In genomic region chr7:44547041-44547440, GRCm38 (mm10) we compare ENCODE assay signal across 9 mouse cellular contexts. TPM values are rescaled to one million over a fixed set of nuclear protein-coding genes. Genes with fewer than 3 reads are reported as not detected.
DNase-seq lines count a peak whose midpoint lies in the region; ATAC-seq and TF ChIP-seq lines count a peak whose summit lies in the region.
"Had no signal": no experiment of that assay in that cellular context is flagged by ENCODE, and none has a peak within 500 bp of the region (broad histone marks: within the 10 kb centered on the region; RNA-seq: fewer than 3 reads in every experiment).

No protein-coding gene starts in this region.

- peaks cover 42% of the 10 kb centered on the region for H3K36me3 ChIP-seq in lung, embryonic 14.5 days (ENCODE audit: insufficient read depth)
- no peaks in the 10 kb centered on the region; the same call in 1 of the 2 replicates for H3K36me3 ChIP-seq in embryonic facial prominence, embryonic 11.5 days (replicated peaks; ENCODE audit: control insufficient read depth, insufficient read depth, low read depth, low read length)
- H3K36me3 ChIP-seq in hindbrain, embryonic 15.5 days, result peaks cover 12% of the 10 kb centered on the region
- H3K36me3 ChIP-seq in myocyte (ENCODE audit: control insufficient read depth, insufficient read depth), result no peaks in the 10 kb centered on the region

- H3K4me3 ChIP-seq in lung, embryonic 14.5 days (ENCODE audit: low read depth, low read length), result peak overlapping the region; percentile 67; the same call in 1 of the 2 replicates
- peak overlapping the region; percentile 63; the same call in 1 of the 2 replicates for H3K4me3 ChIP-seq in embryonic facial prominence, embryonic 11.5 days (ENCODE audit: low read depth, low read length)
- no peak overlapping the region for H3K4me3 ChIP-seq in hindbrain, embryonic 15.5 days
- H3K4me3 ChIP-seq in myocyte, result peak overlapping the region; percentile 39

- H3K79me2 ChIP-seq in myocyte (ENCODE audit: control insufficient read depth, insufficient read depth), result peaks cover 10% of the 10 kb centered on the region

- no peak for TF ChIP-seq POLR2A in myocyte (IDR thresholded peaks at IDR 0.05; ENCODE audit: insufficient read length, low read depth)

- peak overlapping the region; percentile 86 for H3K4me2 ChIP-seq in lung, embryonic 14.5 days
- peak overlapping the region; percentile 78; the same call in 1 of the 2 replicates for H3K4me2 ChIP-seq in embryonic facial prominence, embryonic 11.5 days (ENCODE audit: low read depth, low read length)
- H3K4me2 ChIP-seq in hindbrain, embryonic 15.5 days, result peak overlapping the region; percentile 99; the same call in 1 of the 2 replicates
- H3K4me2 ChIP-seq in myocyte (ENCODE audit: low read depth), result peak overlapping the region; percentile 87

- H3ac ChIP-seq in myocyte (ENCODE audit: control insufficient read depth, insufficient read length), result no peak overlapping the region

- 82% methylated on average over 13 of the region's 13 CpGs for WGBS in lung, embryonic 14.5 days
- 95% methylated on average over 13 of the region's 13 CpGs for WGBS in embryonic facial prominence, embryonic 11.5 days
- WGBS in hindbrain, embryonic 15.5 days, result 95% methylated on average over 13 of the region's 13 CpGs

- no peaks in the 10 kb centered on the region for H3K27me3 ChIP-seq in lung, embryonic 14.5 days (ENCODE audit: insufficient read depth, low read length)
- no peaks in the 10 kb centered on the region for H3K27me3 ChIP-seq in embryonic facial prominence, embryonic 11.5 days (ENCODE audit: control insufficient read depth, insufficient read depth, low read length)
- H3K27me3 ChIP-seq in hindbrain, embryonic 15.5 days, result no peaks in the 10 kb centered on the region
- H3K27me3 ChIP-seq in myocyte (ENCODE audit: control insufficient read depth, insufficient read depth, insufficient read length), result no peaks in the 10 kb centered on the region

- no peak overlapping the region for H3K27ac ChIP-seq in lung, embryonic 14.5 days (ENCODE audit: low read depth)
- no peak overlapping the region for H3K27ac ChIP-seq in embryonic facial prominence, embryonic 11.5 days (replicated peaks; ENCODE audit: low read depth, low read length)
- H3K27ac ChIP-seq in hindbrain, embryonic 15.5 days (replicated peaks), result no peak overlapping the region

- no peak for ATAC-seq in lung, embryonic 14.5 days (ENCODE audit: insufficient read depth)
- no peak for ATAC-seq in embryonic facial prominence, embryonic 11.5 days (replicated peaks; ENCODE audit: insufficient number of reproducible peaks, low FRiP score, low TSS enrichment, low read depth)
- no peak for ATAC-seq in hindbrain, embryonic 15.5 days (ENCODE audit: low FRiP score, low read depth)

- DNase-seq in lung, embryonic 14.5 days, result no peak
- no peak for DNase-seq in lung, adult 18-20 months
- no peak for DNase-seq in embryonic facial prominence, embryonic 11.5 days (ENCODE audit: low spot score)
- no peak for DNase-seq in ovary, adult 18-20 months (ENCODE audit: low spot score)
- DNase-seq in layer of hippocampus, postnatal 25 days (ENCODE audit: extremely low spot score in 1 of 2, low spot score in 1 of 2), result no peak
- DNase-seq: adrenal gland, adult 8-10 months had no signal

- TF ChIP-seq CTCF in lung, embryonic 14.5 days (IDR thresholded peaks at IDR 0.05; ENCODE audit: low read depth), result no peak

- no peaks in the 10 kb centered on the region for H3K9me3 ChIP-seq in lung, embryonic 14.5 days (ENCODE audit: low read depth, low read length)
- H3K9me3 ChIP-seq in embryonic facial prominence, embryonic 11.5 days (replicated peaks; ENCODE audit: control insufficient read depth, low read length), result no peaks in the 10 kb centered on the region
- no peaks in the 10 kb centered on the region for H3K9me3 ChIP-seq in hindbrain, embryonic 15.5 days

- H3K4me1 ChIP-seq in lung, embryonic 14.5 days (ENCODE audit: insufficient read depth), result 0 out of 2 replicates have a peak, but pooled peaks cover 6% of the 10 kb centered on the region
- peaks cover 5% of the 10 kb centered on the region; the same call in 1 of the 2 replicates for H3K4me1 ChIP-seq in embryonic facial prominence, embryonic 11.5 days (ENCODE audit: control insufficient read depth, insufficient read depth, low read length)
- peaks cover 13% of the 10 kb centered on the region for H3K4me1 ChIP-seq in hindbrain, embryonic 15.5 days (replicated peaks)

- peak overlapping the region; percentile 68 for H3K9ac ChIP-seq in lung, embryonic 14.5 days
- H3K9ac ChIP-seq in embryonic facial prominence, embryonic 11.5 days (replicated peaks; ENCODE audit: low read length), result peak overlapping the region; percentile 72
- no peak overlapping the region for H3K9ac ChIP-seq in hindbrain, embryonic 15.5 days

TF ChIP-seq in myocyte, 11 proteins besides CTCF, POLR2A, EP300 and RAD21:
- TF ChIP-seq MAX (IDR thresholded peaks at IDR 0.05; ENCODE audit: low read depth), result no peak
- TF ChIP-seq TCF3 (IDR thresholded peaks at IDR 0.05; ENCODE audit: insufficient read length, low read depth), result no peak
- TF ChIP-seq TCF12 (IDR thresholded peaks at IDR 0.05; ENCODE audit: insufficient read depth, poor library complexity, severe bottlenecking), result no peak
- TF ChIP-seq POLR2AphosphoS2 (IDR thresholded peaks at IDR 0.05; ENCODE audit: insufficient read length, low read depth), result no peak
- no peak for TF ChIP-seq CEBPB (IDR thresholded peaks at IDR 0.05; ENCODE audit: insufficient read depth, poor library complexity, severe bottlenecking)
- no peak for TF ChIP-seq MYOD1 (IDR thresholded peaks at IDR 0.05; ENCODE audit: control insufficient read depth in 1 of 3, insufficient read length in 2 of 3, low read depth in 2 of 3)
- no peak for TF ChIP-seq SRF (IDR thresholded peaks at IDR 0.05; ENCODE audit: control insufficient read depth, insufficient read length, low read depth)

RNA-seq across cellular contexts. Expression of gene Pold1, which starts 1.6 kb away (rescaled TPM):
- polyA plus RNA-seq in lung, embryonic 14.5 days (2014; fragmentation: Nextera tagmentation; extraction: Ambion mirVana), result 91.6 and 105 TPM in 2 replicates
- 56.3 and 61.4 TPM in 2 replicates for polyA plus RNA-seq in embryonic facial prominence, embryonic 11.5 days (2014; fragmentation: Nextera tagmentation; extraction: Ambion mirVana)
- 27.5 and 29.4 TPM in 2 replicates for polyA plus RNA-seq in hindbrain, embryonic 15.5 days (2015; fragmentation: Nextera tagmentation; extraction: Ambion mirVana)
- polyA plus RNA-seq in myocyte (2012; fragmentation: generic; extraction: Trizol), result 23.9 TPM
- 1 to 10 TPM; 7.3 to 8.9 TPM for total RNA-seq in layer of hippocampus, postnatal 25 days (2021)

RNA-seq across cellular contexts. Expression of gene Nr1h2, which starts 6.7 kb away (rescaled TPM):
- polyA plus RNA-seq in lung, embryonic 14.5 days (2014; fragmentation: Nextera tagmentation; extraction: Ambion mirVana), result 61.1 and 66.0 TPM in 2 replicates
- polyA plus RNA-seq in embryonic facial prominence, embryonic 11.5 days (2014; fragmentation: Nextera tagmentation; extraction: Ambion mirVana), result 63.7 and 69.6 TPM in 2 replicates
- polyA plus RNA-seq in hindbrain, embryonic 15.5 days (2015; fragmentation: Nextera tagmentation; extraction: Ambion mirVana), result 60.3 and 70.4 TPM in 2 replicates
- 94.7 TPM for polyA plus RNA-seq in myocyte (2012; fragmentation: generic; extraction: Trizol)
- total RNA-seq in layer of hippocampus, postnatal 25 days (2021), result 10 to 100 TPM; 60.6 to 66.3 TPM

RNA-seq across cellular contexts. Expression of gene Spib, which starts 15.2 kb away (rescaled TPM):
- polyA plus RNA-seq in lung, embryonic 14.5 days (2014; fragmentation: Nextera tagmentation; extraction: Ambion mirVana), result 0.07 and 0.18 TPM in 2 replicates
- polyA plus RNA-seq in embryonic facial prominence, embryonic 11.5 days (2014; fragmentation: Nextera tagmentation; extraction: Ambion mirVana), result not detected in 2 replicates
- polyA plus RNA-seq in hindbrain, embryonic 15.5 days (2015; fragmentation: Nextera tagmentation; extraction: Ambion mirVana), result not detected in 2 replicates
- polyA plus RNA-seq in myocyte (2012; fragmentation: generic; extraction: Trizol), result 0.05 TPM
- under 1 TPM; 0.12 TPM for total RNA-seq in layer of hippocampus, postnatal 25 days (2021)
- total RNA-seq: left cerebral cortex, postnatal 36 days had no signal

RNA-seq across cellular contexts. Expression of gene Mybpc2, which starts 22.6 kb away (rescaled TPM):
- 0.14 and 0.26 TPM in 2 replicates for polyA plus RNA-seq in lung, embryonic 14.5 days (2014; fragmentation: Nextera tagmentation; extraction: Ambion mirVana)
- polyA plus RNA-seq in embryonic facial prominence, embryonic 11.5 days (2014; fragmentation: Nextera tagmentation; extraction: Ambion mirVana), result 0.07 TPM in 1 of 2 replicates, not detected in the other
- 0.10 and 0.18 TPM in 2 replicates for polyA plus RNA-seq in hindbrain, embryonic 15.5 days (2015; fragmentation: Nextera tagmentation; extraction: Ambion mirVana)
- 4.7 TPM for polyA plus RNA-seq in myocyte (2012; fragmentation: generic; extraction: Trizol)
- total RNA-seq in layer of hippocampus, postnatal 25 days (2021), result not detected

RNA-seq across cellular contexts. Expression of gene Napsa, which starts 25.1 kb away (rescaled TPM):
- 4.7 and 6.8 TPM in 2 replicates for polyA plus RNA-seq in lung, embryonic 14.5 days (2014; fragmentation: Nextera tagmentation; extraction: Ambion mirVana)
- 0.70 and 0.88 TPM in 2 replicates for polyA plus RNA-seq in embryonic facial prominence, embryonic 11.5 days (2014; fragmentation: Nextera tagmentation; extraction: Ambion mirVana)
- polyA plus RNA-seq in hindbrain, embryonic 15.5 days (2015; fragmentation: Nextera tagmentation; extraction: Ambion mirVana), result 2.1 and 2.2 TPM in 2 replicates
- not detected for polyA plus RNA-seq in myocyte (2012; fragmentation: generic; extraction: Trizol)
- not detected for total RNA-seq in layer of hippocampus, postnatal 25 days (2021)
- total RNA-seq: left cerebral cortex, postnatal 36 days had no signal
